Mouse (Mus musculus) T-helper 17 cell (primary cell): ENCODE measurements at regions not wholly inside any gene's neighbourhood (a gene's known extent, or its start where the extent isn't known, plus 50 kb on each side); places are given as distances from the start of the nearest gene placed in this dataset.
"Not testable (repeated sequence)": the region's sequence is repeated elsewhere in the genome, so short reads cannot be mapped to it uniquely, and the experiment has no call there.

ENCODE experiments used
- in situ Hi-C, 2 experiments: fragments of 300-600 bp; cut with MboI, MseI; formaldehyde crosslinking; loops; 1 replicate in 1 of 2; 2 replicates in 1 of 2; pipeline ENCODE4 v1.15.1; 2025; ENCODE audit warnings: high pct_unique_total_duplicates in 2 of 2

- in situ Hi-C loops: loop anchor here in 1 of 2 experiments (10.0 kb wide), 1 partner anchor 1072 kb away; no protein-coding TSS in a partner anchor
These were observed 339.2 kb downstream of the Adam3 start for GRCm38 (mm10) chr8:24386462-24386861.

GRCm38 (mm10) chr8:24383963-24384435 lies 341.7 kb downstream of the Adam3 start:
- in situ Hi-C loops: loop anchor here in 1 of 2 experiments (10.0 kb wide), 1 partner anchor 1069 kb away; no protein-coding TSS in a partner anchor

GRCm38 (mm10) chr8:24383130-24383962 lies 342.3 kb downstream of the Adam3 start:
- in situ Hi-C loops: loop anchor here in 1 of 2 experiments (10.0 kb wide), 1 partner anchor 1069 kb away; no protein-coding TSS in a partner anchor

- in situ Hi-C loops: loop anchor here in 1 of 2 experiments (10.0 kb wide), 1 partner anchor 1067 kb away; no protein-coding TSS in a partner anchor
These were observed 343.9 kb downstream of the Adam3 start for GRCm38 (mm10) chr8:24381666-24382253.

GRCm38 (mm10) chr8:24378070-24378469 lies 347.6 kb downstream of the Adam3 start:
- in situ Hi-C loops: no loop called here

GRCm38 (mm10) chr8:24376846-24377245 lies 348.8 kb downstream of the Adam3 start:
- in situ Hi-C loops: not testable (repeated sequence)

- in situ Hi-C loops: no loop called here
These were observed 351.1 kb downstream of the Adam3 start for GRCm38 (mm10) chr8:24374503-24374902.

GRCm38 (mm10) chr8:24372068-24372467 lies 353.6 kb downstream of the Adam3 start:
- in situ Hi-C loops: no loop called here

- in situ Hi-C loops: no loop called here
These were observed 359.7 kb downstream of the Adam3 start for GRCm38 (mm10) chr8:24366000-24366399.

- in situ Hi-C loops: no loop called here
These were observed 361.0 kb downstream of the Adam3 start for GRCm38 (mm10) chr8:24364685-24365084.

- in situ Hi-C loops: no loop called here
These were observed 366.5 kb downstream of the Adam3 start for GRCm38 (mm10) chr8:24359022-24359600.

GRCm38 (mm10) chr8:24355146-24355545 lies 370.5 kb downstream of the Adam3 start:
- in situ Hi-C loops: no loop called here

GRCm38 (mm10) chr8:24353842-24354241 lies 371.8 kb downstream of the Adam3 start:
- in situ Hi-C loops: no loop called here

GRCm38 (mm10) chr8:24352322-24352721 lies 373.3 kb downstream of the Adam3 start:
- in situ Hi-C loops: no loop called here

- in situ Hi-C loops: no loop called here
These were observed 373.9 kb downstream of the Adam3 start for GRCm38 (mm10) chr8:24351760-24352159.

- in situ Hi-C loops: no loop called here
These were observed 379.1 kb downstream of the Adam3 start for GRCm38 (mm10) chr8:24346390-24347113.

GRCm38 (mm10) chr8:24338694-24339093 lies 387.0 kb downstream of the Adam3 start:
- in situ Hi-C loops: no loop called here

- in situ Hi-C loops: no loop called here
These were observed 388.0 kb downstream of the Adam3 start for GRCm38 (mm10) chr8:24337635-24338034.

GRCm38 (mm10) chr8:24335709-24336108 lies 389.9 kb downstream of the Adam3 start:
- in situ Hi-C loops: no loop called here

GRCm38 (mm10) chr8:24333705-24334104 lies 391.9 kb downstream of the Adam3 start:
- in situ Hi-C loops: no loop called here

GRCm38 (mm10) chr8:24310893-24311292 lies 414.8 kb downstream of the Adam3 start:
- in situ Hi-C loops: no loop called here
